Mouse (Mus musculus): Measurements from ENCODE around the gene Zfc3h1.

Zfc3h1 gene

GRCm38 (mm10) chr10:115384221-115385017, at the start of gene Zfc3h1, which contains the start of gene Thap2:
Zfc3h1 (plus strand) TSS chr10:115384959.
Thap2 (minus strand) TSS chr10:115384443.
- in situ Hi-C loops (cut with MboI, MseI), result loop anchor here (5.0 kb wide), 2 partner anchors 38 to 52 kb away; no protein-coding TSS in a partner anchor

GRCm38 (mm10) chr10:115336901-115337300, 47.9 kb upstream of the Zfc3h1 start:
- in situ Hi-C loops (cut with MboI, MseI), result loop anchor here (25.0 kb wide), 1 partner anchor 1225 kb away; no protein-coding TSS in a partner anchor

- in situ Hi-C loops (cut with MboI, MseI), result loop anchor here (25.0 kb wide), 1 partner anchor 1222 kb away; no protein-coding TSS in a partner anchor
Measured at GRCm38 (mm10) chr10:115339820-115340328, 44.9 kb upstream of the Zfc3h1 start.

- in situ Hi-C loops (cut with MboI, MseI), result loop anchor here (25.0 kb wide), 1 partner anchor 1219 kb away; no protein-coding TSS in a partner anchor
Measured at GRCm38 (mm10) chr10:115342771-115343425, 41.9 kb upstream of the Zfc3h1 start.

GRCm38 (mm10) chr10:115346444-115346843, 38.3 kb upstream of the Zfc3h1 start:
- in situ Hi-C loops (cut with MboI, MseI), result loop anchor here (25.0 kb wide), 1 partner anchor 1216 kb away; no protein-coding TSS in a partner anchor

- in situ Hi-C loops (cut with MboI, MseI), result loop anchor here (25.0 kb wide), 1 partner anchor 1214 kb away; no protein-coding TSS in a partner anchor
Measured at GRCm38 (mm10) chr10:115348131-115348530, 36.6 kb upstream of the Zfc3h1 start.

GRCm38 (mm10) chr10:115349029-115349428, 35.7 kb upstream of the Zfc3h1 start:
- in situ Hi-C loops (cut with MboI, MseI), result loop anchor here (25.0 kb wide), 1 partner anchor 1213 kb away; no protein-coding TSS in a partner anchor

- in situ Hi-C loops (cut with MboI, MseI), result loop anchor here (25.0 kb wide), 1 partner anchor 1213 kb away; no protein-coding TSS in a partner anchor
Measured at GRCm38 (mm10) chr10:115349509-115349908, 35.2 kb upstream of the Zfc3h1 start.

GRCm38 (mm10) chr10:115350810-115351397, 33.9 kb upstream of the Zfc3h1 start:
- in situ Hi-C loops (cut with MboI, MseI), result loop anchor here (25.0 kb wide), 1 partner anchor 1586 kb away; no protein-coding TSS in a partner anchor

- in situ Hi-C loops (cut with MboI, MseI), result loop anchor here (25.0 kb wide), 1 partner anchor 1583 kb away; no protein-coding TSS in a partner anchor
Measured at GRCm38 (mm10) chr10:115354553-115354952, 30.2 kb upstream of the Zfc3h1 start.

- in situ Hi-C loops (cut with MboI, MseI), result loop anchor here (25.0 kb wide), 1 partner anchor 1582 kb away; no protein-coding TSS in a partner anchor
Measured at GRCm38 (mm10) chr10:115355016-115355415, 29.7 kb upstream of the Zfc3h1 start.

GRCm38 (mm10) chr10:115356106-115356505, 28.7 kb upstream of the Zfc3h1 start:
- in situ Hi-C loops (cut with MboI, MseI), result loop anchor here (25.0 kb wide), 1 partner anchor 1581 kb away; no protein-coding TSS in a partner anchor

- in situ Hi-C loops (cut with MboI, MseI), result loop anchor here (25.0 kb wide), 1 partner anchor 1579 kb away; no protein-coding TSS in a partner anchor
Measured at GRCm38 (mm10) chr10:115358216-115358919, 26.4 kb upstream of the Zfc3h1 start.

GRCm38 (mm10) chr10:115359066-115359465, 25.7 kb upstream of the Zfc3h1 start:
- in situ Hi-C loops (cut with MboI, MseI), result loop anchor here (25.0 kb wide), 1 partner anchor 1578 kb away; no protein-coding TSS in a partner anchor

GRCm38 (mm10) chr10:115361840-115362622, 22.7 kb upstream of the Zfc3h1 start, which contains the start of gene Tmem19:
Tmem19 (minus strand) TSS chr10:115362501.
- in situ Hi-C loops (cut with MboI, MseI), result loop anchor here (25.0 kb wide), 1 partner anchor 1575 kb away; no protein-coding TSS in a partner anchor

- in situ Hi-C loops (cut with MboI, MseI), result loop anchor here (25.0 kb wide), 1 partner anchor 1575 kb away; no protein-coding TSS in a partner anchor
Measured at GRCm38 (mm10) chr10:115362623-115362964, 22.2 kb upstream of the Zfc3h1 start.

- in situ Hi-C loops (cut with MboI, MseI), result loop anchor here (25.0 kb wide), 1 partner anchor 1574 kb away; no protein-coding TSS in a partner anchor
Measured at GRCm38 (mm10) chr10:115363151-115363550, 21.6 kb upstream of the Zfc3h1 start.

GRCm38 (mm10) chr10:115381506-115382084, 3.2 kb upstream of the Zfc3h1 start:
- in situ Hi-C loops (cut with MboI, MseI), result no loop called here

All from regulatory T cell (primary cell).